Mouse (Mus musculus): ENCODE data around the gene Ptprj.
"Not testable (repeated sequence)": the region's sequence is repeated elsewhere in the genome, so short reads cannot be mapped to it uniquely, and the experiment has no call there.

The Ptprj gene

GRCm38 (mm10) chr2:90443811-90444210 is 136.6 kb downstream of the Ptprj start:
- ATAC-seq (ENCODE audit: insufficient number of reproducible peaks, low FRiP score, low TSS enrichment): no peak

- ATAC-seq (ENCODE audit: insufficient number of reproducible peaks, low FRiP score, low TSS enrichment): not testable (repeated sequence)
Measured at GRCm38 (mm10) chr2:90441811-90442210, 138.6 kb downstream of the Ptprj start.

- ATAC-seq (ENCODE audit: insufficient number of reproducible peaks, low FRiP score, low TSS enrichment): not testable (repeated sequence)
Measured at GRCm38 (mm10) chr2:90440169-90440568, 140.3 kb downstream of the Ptprj start.

- ATAC-seq (ENCODE audit: insufficient number of reproducible peaks, low FRiP score, low TSS enrichment): not testable (repeated sequence)
Measured at GRCm38 (mm10) chr2:90437453-90437852, 143.0 kb downstream of the Ptprj start.

- ATAC-seq (ENCODE audit: insufficient number of reproducible peaks, low FRiP score, low TSS enrichment): not testable (repeated sequence)
Measured at GRCm38 (mm10) chr2:90429782-90430181, 150.7 kb downstream of the Ptprj start.

- not testable (repeated sequence) for ATAC-seq (ENCODE audit: insufficient number of reproducible peaks, low FRiP score, low TSS enrichment)
Measured at GRCm38 (mm10) chr2:90428988-90429717, 151.3 kb downstream of the Ptprj start.

GRCm38 (mm10) chr2:90424937-90425336 is 155.5 kb downstream of the Ptprj start:
- ATAC-seq (ENCODE audit: insufficient number of reproducible peaks, low FRiP score, low TSS enrichment): not testable (repeated sequence)

GRCm38 (mm10) chr2:90422282-90422681 is 158.2 kb downstream of the Ptprj start:
- not testable (repeated sequence) for ATAC-seq (ENCODE audit: insufficient number of reproducible peaks, low FRiP score, low TSS enrichment)

GRCm38 (mm10) chr2:90414110-90414821 is 166.2 kb downstream of the Ptprj start:
- ATAC-seq (ENCODE audit: insufficient number of reproducible peaks, low FRiP score, low TSS enrichment): not testable (repeated sequence)

GRCm38 (mm10) chr2:90398633-90399107 is 181.8 kb downstream of the Ptprj start, which contains the start of gene Olfr1274-ps:
Olfr1274-ps (plus strand) TSS chr2:90398683.
- ATAC-seq (ENCODE audit: insufficient number of reproducible peaks, low FRiP score, low TSS enrichment): not testable (repeated sequence)

Data from cerebellum, adult (tissue).